Mouse (Mus musculus) forebrain, embryonic 10.5 days (tissue): ENCODE data around the gene Tspan18. TPM values are rescaled to one million over a fixed set of nuclear protein-coding genes. Genes with fewer than 3 reads are reported as not detected.

Experiments used
- DNase-seq: peaks from one replicate; pipeline ENCODE4 v3.0.0-alpha.2; 2017; ENCODE audit warnings: low spot score; ENCODE audit errors: extremely low spot score
- H3K27ac ChIP-seq: fragments of 300-500 bp; sonication (generic); 2 replicates; pipeline ENCODE4 v1.5.1; 2016; ENCODE audit warnings: mild to moderate bottlenecking
- H3K27me3 ChIP-seq: fragments of 300-500 bp; sonication (generic); 2 replicates; pipeline ENCODE4 v1.6.1; 2016; ENCODE audit warnings: mild to moderate bottlenecking; ENCODE audit not compliant: poor library complexity, severe bottlenecking
- H3K36me3 ChIP-seq: fragments of 300-500 bp; sonication (generic); replicated peaks from 2 replicates; pipeline ENCODE4 v1.6.1; 2016; ENCODE audit warnings: mild to moderate bottlenecking, moderate library complexity
- H3K4me1 ChIP-seq: fragments of 300-500 bp; sonication (generic); 2 replicates; pipeline ENCODE4 v1.6.1; 2016
- H3K4me3 ChIP-seq: fragments of 300-500 bp; sonication (generic); 2 replicates; pipeline ENCODE4 v1.5.1; 2016; ENCODE audit warnings: mild to moderate bottlenecking, moderate library complexity
- H3K9me3 ChIP-seq: fragments of 300-500 bp; sonication (generic); 2 replicates; pipeline ENCODE4 v1.6.1; 2016; ENCODE audit warnings: mild to moderate bottlenecking, moderate library complexity
- WGBS: fragments of 180-500 bp; shearing (Covaris S2); methylation state at CpG from one replicate; pipeline ENCODE4 v1.1.7; 2016; 5-methylcytosine and 5-hydroxymethylcytosine counted together
- polyA plus RNA-seq: library from polyadenylated mRNA; unstranded; fragments of >200 nt; fragmentation: Nextera tagmentation; extraction: Ambion mirVana; gene quantifications from 2 replicates; pipeline ENCODE4 v1.2.1, GENCODE M21; 2016

The Tspan18 gene
- polyA plus RNA-seq, 1 experiment from 2014 or later, result 31.4 TPM

- no peak for DNase-seq
- H3K27me3 ChIP-seq, result no peaks in the 10 kb centered on the region
- no peak overlapping the region for H3K4me3 ChIP-seq
- peaks cover 53% of the 10 kb centered on the region for H3K36me3 ChIP-seq
- WGBS, result 89% methylated on average over 4 of the region's 4 CpGs
- no peaks in the 10 kb centered on the region for H3K9me3 ChIP-seq
- no peak overlapping the region for H3K27ac ChIP-seq
- peaks cover 41% of the 10 kb centered on the region for H3K4me1 ChIP-seq
Observed at GRCm38 (mm10) chr2:93306898-93307297, 27.4 kb downstream of the Tspan18 start.

DNA sequence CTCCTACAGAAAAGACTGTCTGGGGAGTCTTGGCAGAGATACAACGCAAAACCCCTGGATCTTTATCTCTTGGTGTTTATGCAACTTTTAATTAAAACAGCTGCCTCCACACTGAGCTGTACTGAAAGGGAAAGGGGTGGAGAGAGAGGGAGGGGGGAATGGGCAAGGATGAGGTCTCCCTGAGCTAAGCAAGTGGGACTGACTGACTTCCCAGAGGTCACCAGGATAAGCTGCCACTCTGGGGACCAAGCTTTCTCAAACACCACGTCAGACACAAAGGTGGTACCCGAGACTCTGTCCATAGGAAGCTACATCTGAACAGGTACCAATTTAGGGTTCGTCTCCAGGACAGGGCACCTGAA lies 30.1 kb downstream of the Tspan18 start:
- H3K9me3 ChIP-seq, result no peaks in the 10 kb centered on the region
- peaks cover 36% of the 10 kb centered on the region for H3K4me1 ChIP-seq
- H3K27ac ChIP-seq, result peak overlapping the region; percentile 89
- H3K4me3 ChIP-seq, result peak overlapping the region; percentile 22; the same call in 1 of the 2 replicates
- peaks cover 39% of the 10 kb centered on the region for H3K36me3 ChIP-seq
- H3K27me3 ChIP-seq, result no peaks in the 10 kb centered on the region
- DNase-seq, result no peak
- WGBS, result 31% methylated on average over 4 of the region's 4 CpGs

- Histone ChIP-seq H3K27ac (peak overlapping the region; percentile 89), H3K4me1 (peaks cover 36% of the 10 kb centered on the region), H3K4me3 (peak overlapping the region; percentile 22; the same call in 1 of the 2 replicates), H3K27me3 (no peaks in the 10 kb centered on the region), H3K9me3 (no peaks in the 10 kb centered on the region), H3K36me3 (peaks cover 39% of the 10 kb centered on the region)
- peak; percentile 53 for DNase-seq
- WGBS, result 8% methylated on average over 16 of the region's 16 CpGs
Observed at GRCm38 (mm10) chr2:93303585-93304272, 30.6 kb downstream of the Tspan18 start.

DNA sequence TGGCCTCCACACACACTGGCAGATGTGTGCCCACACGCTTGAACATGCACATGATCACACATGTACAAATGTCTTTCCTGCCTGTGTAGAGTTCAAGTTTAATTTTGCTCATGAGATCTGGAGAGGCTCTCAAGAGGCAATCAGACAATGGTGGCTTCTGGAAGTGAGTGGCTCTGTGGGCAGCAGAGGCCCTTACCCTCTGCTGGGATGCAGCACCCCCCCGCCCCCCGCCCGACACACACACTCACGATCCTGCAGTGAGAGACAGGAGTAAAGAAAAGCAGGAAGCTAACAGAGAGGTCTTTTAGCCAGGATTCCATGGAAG lies 31.1 kb downstream of the Tspan18 start:
- peaks cover 39% of the 10 kb centered on the region for H3K36me3 ChIP-seq

GRCm38 (mm10) chr2:93297656-93298055 lies 36.6 kb downstream of the Tspan18 start:
- Histone ChIP-seq H3K27ac (no peak overlapping the region), H3K9me3 (peaks cover 12% of the 10 kb centered on the region), H3K36me3 (peaks cover 53% of the 10 kb centered on the region), H3K27me3 (no peaks in the 10 kb centered on the region), H3K4me3 (no peak overlapping the region), H3K4me1 (peaks cover 8% of the 10 kb centered on the region)
- WGBS, result 90% methylated on average over 3 of the region's 3 CpGs
- DNase-seq, result no peak

More for the DNA sequence above, 31.1 kb downstream of the Tspan18 start:
- Histone ChIP-seq H3K4me3 (peak overlapping the region; percentile 22; the same call in 1 of the 2 replicates), H3K27ac (peak overlapping the region; percentile 89), H3K4me1 (peaks cover 36% of the 10 kb centered on the region), H3K27me3 (no peaks in the 10 kb centered on the region), H3K9me3 (no peaks in the 10 kb centered on the region)
- DNase-seq, result no peak
- 34% methylated on average over 5 of the region's 5 CpGs for WGBS

- Histone ChIP-seq H3K9me3 (peaks cover 12% of the 10 kb centered on the region), H3K27ac (peak overlapping the region; percentile 83), H3K4me3 (no peak overlapping the region; the same call in 1 of the 2 replicates), H3K36me3 (peaks cover 26% of the 10 kb centered on the region), H3K4me1 (peaks cover 68% of the 10 kb centered on the region), H3K27me3 (no peaks in the 10 kb centered on the region)
- peak; percentile 47 for DNase-seq
- 40% methylated on average over 13 of the region's 13 CpGs for WGBS
Observed at GRCm38 (mm10) chr2:93291186-93291926, 42.9 kb downstream of the Tspan18 start.

DNA sequence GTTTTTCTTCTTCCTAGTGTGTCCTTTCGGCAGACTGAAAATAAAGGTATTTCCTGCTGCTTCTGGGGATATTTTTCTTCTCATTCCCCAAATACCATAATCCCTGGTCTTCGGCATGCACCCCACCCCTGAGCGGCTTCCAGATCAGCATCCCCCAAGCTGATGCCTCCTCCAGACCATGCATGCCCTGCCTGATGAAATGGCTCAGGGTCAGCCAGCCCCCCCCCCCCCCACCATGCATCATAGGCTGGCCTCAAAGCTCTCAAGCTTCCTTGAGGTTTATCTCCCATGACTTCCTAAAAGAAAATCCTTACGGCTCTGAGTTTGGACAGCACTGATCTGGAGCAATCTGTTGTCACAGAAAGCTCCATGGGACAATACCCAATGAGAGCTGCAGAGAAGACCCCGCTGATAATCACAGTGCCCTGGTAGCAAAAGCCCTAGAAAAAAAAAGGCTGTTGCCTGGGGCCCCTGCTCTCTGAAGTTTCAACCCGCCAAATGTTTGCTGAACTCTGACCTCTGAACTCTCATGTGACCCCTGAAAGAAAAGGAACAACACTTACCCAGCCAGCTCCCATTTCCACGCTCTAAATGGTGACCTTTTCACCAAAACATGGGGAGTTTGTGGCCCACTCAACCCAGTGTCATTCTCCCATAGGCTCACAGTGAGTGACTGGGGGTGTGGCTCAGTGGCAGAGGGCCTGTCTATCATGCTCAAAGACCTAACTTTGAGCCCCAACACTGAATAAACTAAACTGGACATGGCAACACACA lies 43.8 kb downstream of the Tspan18 start:
- WGBS, result 26% methylated on average over 7 of the region's 7 CpGs
- Histone ChIP-seq H3K27ac (peak overlapping the region; percentile 83), H3K27me3 (no peaks in the 10 kb centered on the region), H3K9me3 (peaks cover 12% of the 10 kb centered on the region), H3K36me3 (peaks cover 26% of the 10 kb centered on the region), H3K4me1 (peaks cover 76% of the 10 kb centered on the region), H3K4me3 (no peak overlapping the region)
- DNase-seq, result no peak

GRCm38 (mm10) chr2:93289161-93289560 lies 45.1 kb downstream of the Tspan18 start:
- H3K4me1 ChIP-seq, result peaks cover 90% of the 10 kb centered on the region
- peaks cover 20% of the 10 kb centered on the region for H3K36me3 ChIP-seq
- no peaks in the 10 kb centered on the region; the same call in 1 of the 2 replicates for H3K27me3 ChIP-seq
- H3K27ac ChIP-seq, result peak overlapping the region; percentile 83
- H3K9me3 ChIP-seq, result peaks cover 8% of the 10 kb centered on the region
- DNase-seq, result no peak
- 87% methylated on average over 10 of the region's 10 CpGs for WGBS
- no peak overlapping the region for H3K4me3 ChIP-seq

GRCm38 (mm10) chr2:93287348-93287747 lies 47.0 kb downstream of the Tspan18 start:
- WGBS, result 45% methylated on average over 4 of the region's 4 CpGs
- Histone ChIP-seq H3K4me3 (no peak overlapping the region), H3K36me3 (peaks cover 9% of the 10 kb centered on the region), H3K27ac (peak overlapping the region; percentile 86), H3K27me3 (no peaks in the 10 kb centered on the region; the same call in 1 of the 2 replicates), H3K4me1 (peaks cover 100% of the 10 kb centered on the region), H3K9me3 (no peaks in the 10 kb centered on the region)
- DNase-seq, result no peak

- no peaks in the 10 kb centered on the region; the same call in 1 of the 2 replicates for H3K27me3 ChIP-seq
- peak overlapping the region; percentile 86 for H3K27ac ChIP-seq
- H3K4me1 ChIP-seq, result peaks cover 100% of the 10 kb centered on the region
- no peak overlapping the region for H3K4me3 ChIP-seq
- DNase-seq, result no peak
- H3K9me3 ChIP-seq, result no peaks in the 10 kb centered on the region
- peaks cover 13% of the 10 kb centered on the region for H3K36me3 ChIP-seq
- 65% methylated on average over 4 of the region's 4 CpGs for WGBS
Observed at GRCm38 (mm10) chr2:93286742-93287141, 47.6 kb downstream of the Tspan18 start.

DNA sequence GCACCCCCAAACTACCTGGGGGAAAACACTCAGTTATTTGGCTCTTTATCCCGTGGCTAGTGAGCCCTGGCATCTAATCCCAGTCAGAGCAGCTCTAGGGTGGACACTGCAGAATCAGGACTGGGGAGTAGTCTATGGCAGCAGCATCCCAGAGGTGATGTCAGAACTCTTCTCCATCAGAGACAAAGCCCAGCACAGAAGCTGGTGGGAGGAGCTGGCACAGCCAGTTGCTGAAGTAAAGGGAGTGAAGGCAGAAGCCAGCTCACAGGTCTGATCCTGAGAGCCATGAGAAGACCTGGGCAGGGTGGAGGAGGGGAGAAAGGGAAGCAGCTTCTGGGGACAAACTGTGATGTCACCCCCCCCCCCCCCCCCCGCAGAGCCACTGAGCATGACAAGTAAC lies 48.0 kb downstream of the Tspan18 start:
- DNase-seq, result no peak
- H3K4me1 ChIP-seq, result peaks cover 100% of the 10 kb centered on the region
- 36% methylated on average over 2 of the region's 2 CpGs for WGBS

DNA sequence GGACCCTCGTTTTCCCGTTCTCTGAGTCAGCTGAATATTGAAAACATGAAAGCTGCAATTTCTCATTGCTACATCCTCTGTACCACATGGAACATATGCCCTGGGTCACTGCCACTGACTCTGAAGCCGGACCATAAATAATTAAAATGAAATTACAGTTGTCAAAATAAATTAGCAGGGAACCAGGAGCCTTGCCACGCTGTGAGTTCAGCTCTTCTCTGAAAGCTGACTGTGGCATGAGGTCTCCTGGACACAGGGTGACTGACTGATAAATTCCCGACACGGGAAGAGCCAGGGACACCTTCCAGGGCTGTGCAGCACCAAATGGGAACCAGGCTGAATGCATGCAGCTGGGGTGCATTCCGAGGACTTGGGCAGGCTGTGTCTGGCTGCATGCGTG lies 48.5 kb downstream of the Tspan18 start:
- peaks cover 100% of the 10 kb centered on the region for H3K4me1 ChIP-seq

More for the DNA sequence above, 48.0 kb downstream of the Tspan18 start:
- Histone ChIP-seq H3K27ac (peak overlapping the region; percentile 86), H3K9me3 (no peaks in the 10 kb centered on the region), H3K36me3 (peaks cover 13% of the 10 kb centered on the region), H3K4me3 (no peak overlapping the region), H3K27me3 (no peaks in the 10 kb centered on the region; the same call in 1 of the 2 replicates)

More for the DNA sequence above, 48.5 kb downstream of the Tspan18 start:
- H3K4me3 ChIP-seq, result no peak overlapping the region
- H3K36me3 ChIP-seq, result peaks cover 13% of the 10 kb centered on the region
- DNase-seq, result no peak
- 62% methylated on average over 8 of the region's 8 CpGs for WGBS
- H3K27ac ChIP-seq, result peak overlapping the region; percentile 86
- no peaks in the 10 kb centered on the region for H3K9me3 ChIP-seq
- H3K27me3 ChIP-seq, result no peaks in the 10 kb centered on the region; the same call in 1 of the 2 replicates
